Mouse (Mus musculus) 3134 (cell line): ENCODE results near the gene Vmn2r4.
"Not testable (repeated sequence)": the region's sequence is repeated elsewhere in the genome, so short reads cannot be mapped to it uniquely, and the experiment has no call there.

Source experiments
- DNase-seq: peaks from one replicate; pipeline ENCODE4 v3.0.0-alpha.2; 2011; ENCODE audit warnings: low spot score; ENCODE audit not compliant: insufficient read length; ENCODE audit errors: extremely low read depth

Gene Vmn2r4

DNA sequence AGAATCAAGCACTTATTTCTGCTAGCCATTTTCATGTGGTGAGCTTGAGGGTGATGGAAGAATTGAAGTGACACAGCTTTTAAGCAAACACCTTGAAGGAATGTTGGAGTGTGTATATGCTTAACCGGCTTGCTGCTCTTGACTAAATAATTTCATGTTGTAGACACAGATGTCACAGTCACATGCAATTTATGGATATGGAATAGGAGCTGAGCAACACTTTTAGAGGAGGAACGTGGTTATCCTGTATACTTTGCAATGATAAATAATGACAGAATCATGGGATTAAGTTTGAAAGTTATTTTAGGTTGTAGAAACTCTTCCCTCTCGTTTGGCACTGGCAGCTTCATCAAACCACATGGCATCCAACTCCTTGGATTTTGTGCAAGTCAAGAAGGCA lies at the start of gene Vmn2r4:
TSS of gene Vmn2r4 (minus strand) at position 101 of the 400 bp plus-strand sequence.
- DNase-seq: not testable (repeated sequence)

DNA sequence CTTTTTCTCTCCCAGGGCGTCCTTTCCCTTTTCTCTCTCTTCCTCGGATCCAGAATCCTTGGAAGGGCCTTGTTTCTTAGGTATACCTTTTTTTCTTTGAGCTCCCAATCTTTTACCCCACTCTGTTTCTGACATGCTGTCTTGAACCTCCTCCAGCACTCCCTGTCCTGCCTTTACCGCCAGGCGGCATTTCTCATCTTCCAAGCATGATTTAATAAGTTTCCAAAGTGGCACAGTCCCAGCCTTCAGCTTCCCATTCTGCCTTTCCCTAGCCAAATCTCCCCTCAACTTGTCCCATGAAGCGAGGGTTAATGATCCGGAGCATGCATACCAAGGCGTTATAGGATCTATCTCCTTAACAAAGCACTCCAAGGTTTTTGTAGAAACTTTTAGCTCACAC lies 19.1 kb upstream of the Vmn2r4 start:
- DNase-seq: not testable (repeated sequence)

DNA sequence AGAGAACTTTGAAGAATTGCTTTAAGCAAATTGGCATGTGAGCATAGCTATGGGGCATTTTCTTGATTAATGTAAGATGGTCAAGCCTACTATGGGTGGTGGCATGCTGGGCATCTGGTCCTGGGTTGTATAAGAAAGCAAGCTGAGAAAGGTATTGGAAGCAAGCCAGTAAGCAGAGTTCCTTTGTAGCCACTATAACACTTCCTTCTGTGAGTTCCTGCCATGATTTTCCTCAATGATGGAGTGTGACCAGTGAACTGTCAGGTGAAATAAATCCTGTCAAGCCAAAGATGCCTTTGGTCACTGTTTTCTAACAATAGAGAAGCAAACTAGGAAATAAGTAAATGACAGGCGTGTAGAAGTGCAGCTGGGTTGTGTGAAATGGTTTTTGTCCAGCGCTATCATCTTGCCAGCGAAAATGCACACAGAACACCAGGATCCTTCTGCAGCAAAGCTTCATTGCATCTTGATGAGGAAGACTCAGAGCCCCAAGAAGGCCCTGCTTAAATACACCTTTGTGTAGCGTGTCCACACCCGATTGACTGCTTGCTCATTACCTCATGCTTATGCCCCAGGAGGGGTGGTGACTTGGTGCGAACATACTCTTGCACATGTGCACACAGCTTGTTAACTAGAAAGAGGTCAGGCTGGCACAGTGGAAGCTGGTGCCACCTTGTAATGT lies 13.1 kb upstream of the Vmn2r4 start:
- DNase-seq: not testable (repeated sequence)

DNA sequence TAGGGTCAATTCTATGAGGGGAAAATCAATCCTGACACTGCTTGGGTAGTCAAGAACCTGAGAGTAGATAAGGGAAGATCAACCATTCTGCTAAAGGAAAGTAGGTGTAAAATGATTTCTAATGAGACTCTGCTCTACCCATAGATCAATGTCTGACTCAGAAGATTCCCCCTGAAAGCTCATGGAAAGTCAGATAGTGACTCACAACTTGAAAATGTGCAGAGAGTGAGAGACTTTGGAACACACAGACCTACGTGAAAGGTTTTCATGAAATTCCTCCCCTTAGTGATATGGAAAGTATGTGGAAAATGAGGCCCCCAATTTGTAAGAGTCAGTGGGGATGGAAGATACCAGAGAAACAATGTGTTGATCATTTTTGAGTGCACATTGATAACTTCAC lies 7.0 kb upstream of the Vmn2r4 start:
- DNase-seq: not testable (repeated sequence)

DNA sequence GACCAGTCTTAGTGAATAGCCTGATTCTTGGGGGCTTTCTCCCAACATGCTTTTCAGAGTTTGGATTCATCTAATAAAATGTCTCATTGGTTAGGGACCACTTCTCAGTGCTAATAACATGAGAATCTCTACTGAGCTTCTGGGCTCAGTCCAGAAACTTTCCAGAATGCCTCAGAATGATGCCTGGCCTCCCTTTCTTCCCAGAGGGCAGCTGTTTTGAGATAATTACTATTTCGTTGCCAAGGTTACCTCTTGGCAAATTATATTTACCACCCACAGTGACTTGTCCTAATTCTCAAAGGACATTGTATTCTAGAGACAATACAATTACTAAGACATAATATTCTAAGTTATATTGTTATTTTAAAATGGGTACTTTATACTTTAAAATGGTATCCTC lies 2.3 kb upstream of the Vmn2r4 start:
- not testable (repeated sequence) for DNase-seq

DNA sequence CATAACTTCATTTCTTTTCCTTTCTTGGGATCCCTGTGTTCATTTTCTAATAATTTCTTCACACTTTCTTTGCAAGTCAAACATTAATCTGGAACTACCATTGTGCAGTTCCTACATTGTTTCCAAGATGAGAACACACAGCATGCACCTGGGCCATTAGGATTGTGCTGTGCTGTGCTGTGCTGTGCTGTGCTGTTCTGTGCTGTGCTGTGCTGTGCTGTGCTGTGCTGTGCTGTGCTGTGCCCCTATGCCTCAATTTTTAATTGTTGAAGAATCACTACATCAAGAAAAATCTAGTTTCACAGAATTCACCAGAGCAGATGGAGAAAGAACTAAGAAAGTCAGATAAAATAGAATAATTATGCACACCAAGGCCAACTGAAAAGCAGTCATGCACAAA lies 915 bp downstream of the Vmn2r4 start:
- not testable (repeated sequence) for DNase-seq

DNA sequence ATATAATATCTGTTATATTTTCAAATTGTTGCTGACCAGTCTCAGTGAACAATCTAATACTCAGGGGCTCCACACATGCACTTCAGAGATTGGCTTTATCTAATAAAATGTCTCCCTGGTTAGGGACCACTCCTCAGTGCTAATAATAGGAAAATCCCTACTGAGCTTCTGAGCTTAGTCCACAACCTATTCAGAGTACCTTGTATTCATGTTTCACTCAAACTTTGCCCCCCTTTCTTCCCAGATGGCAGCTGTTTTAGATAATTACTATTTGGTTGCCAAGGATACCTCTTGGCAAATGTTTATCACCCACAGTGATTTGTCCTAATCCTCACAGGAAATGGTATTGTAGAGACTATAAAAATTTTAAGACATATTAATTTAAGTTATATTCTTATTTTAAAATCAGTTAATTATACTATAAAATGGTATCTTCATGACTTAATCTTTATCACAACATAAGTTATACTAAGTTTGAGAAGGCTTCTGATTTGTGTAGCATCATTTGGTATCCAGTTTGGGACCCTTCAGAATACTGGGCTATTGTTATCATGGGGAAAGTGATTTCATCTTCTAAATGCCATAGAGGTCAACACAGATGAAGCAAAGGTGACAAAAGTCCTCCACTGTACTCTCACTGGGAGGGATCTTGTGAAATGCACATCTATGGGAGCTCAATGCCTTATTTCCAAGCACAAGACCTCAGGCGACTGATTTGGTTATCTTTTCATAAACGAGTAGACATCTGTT lies 55.7 kb downstream of the Vmn2r4 start:
- no peak for DNase-seq
